Mouse (Mus musculus) hematopoietic stem cell, adult 5-6 weeks (primary cell): ENCODE measurements around the gene Trim66. TPM values are rescaled to one million over a fixed set of nuclear protein-coding genes. Genes with fewer than 3 reads are reported as not detected.

Experiments used
- ATAC-seq, 2 experiments: fragments of 125-278 bp in 1 of 2; replicated peaks in 1 of 2; 2 replicates each; pipeline ENCODE4 v1.8.0; 2016 to 2017; ENCODE audit warnings: inconsistent platforms in 2 of 2, mild to moderate bottlenecking in 2 of 2, moderate number of reproducible peaks in 2 of 2, low read depth in 1 of 2, moderate TSS enrichment in 1 of 2; ENCODE audit not compliant: low FRiP score in 2 of 2, poor library complexity in 2 of 2, severe bottlenecking in 2 of 2, insufficient read depth in 1 of 2, low TSS enrichment in 1 of 2
- total RNA-seq: library from RNA; stranded (forward); fragments of 172-1452, 232-1000 nt; gene quantifications from 2 replicates; pipeline ENCODE4 v1.2.3, GENCODE M21; 2017

The Trim66 gene
- total RNA-seq, 1 experiment from 2014 or later: 0.30 TPM

- 0 out of 4 replicates have a peak, but pooled peaks have one; percentile 30 to 31 for ATAC-seq
Observed at GRCm38 (mm10) chr7:109480765-109481197, 27.2 kb downstream of the Trim66 start.

- ATAC-seq: no peak
Observed at GRCm38 (mm10) chr7:109477926-109478325, 30.0 kb downstream of the Trim66 start.

DNA sequence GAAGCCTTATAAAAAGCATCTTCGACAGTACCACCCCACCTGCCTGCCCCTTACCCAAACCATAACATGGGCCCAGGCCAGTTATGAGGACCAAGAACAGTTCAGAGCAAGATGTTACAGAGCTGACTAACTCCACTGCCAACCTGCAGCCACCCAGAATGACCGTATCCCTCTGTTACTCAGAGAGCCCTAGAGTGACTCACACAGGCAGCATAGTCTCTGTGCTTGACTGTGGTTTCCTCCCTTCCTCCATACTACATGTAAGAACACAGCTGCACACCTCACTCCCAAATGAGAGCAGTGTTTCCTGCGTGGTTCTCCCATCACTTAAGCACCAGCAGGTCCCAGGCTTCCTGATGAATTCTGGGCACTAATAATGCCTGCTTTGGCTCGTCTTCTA lies 37.2 kb downstream of the Trim66 start:
- ATAC-seq: no peak

DNA sequence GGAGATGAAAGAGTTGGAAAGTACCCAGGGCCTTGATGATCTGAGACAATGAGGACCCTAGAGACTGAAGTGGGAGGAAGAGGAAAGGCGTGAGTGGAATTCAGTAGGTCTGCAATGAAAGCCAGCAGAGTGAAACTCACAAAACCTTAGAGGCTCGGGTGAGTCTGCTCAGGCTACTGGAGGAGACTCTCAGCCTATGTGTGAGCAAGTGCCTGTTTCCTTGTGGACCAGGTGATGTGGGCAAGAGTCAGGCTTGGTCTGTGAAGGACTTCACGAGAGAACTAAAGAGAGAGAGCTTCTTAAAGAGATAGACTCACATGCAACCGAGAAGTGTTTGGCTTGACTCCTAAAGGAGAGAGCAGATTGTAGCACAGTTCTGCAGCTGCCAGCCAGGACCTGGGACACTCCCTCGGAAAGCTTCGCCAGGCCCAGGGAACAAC lies 39.7 kb downstream of the Trim66 start:
- no peak for ATAC-seq

DNA sequence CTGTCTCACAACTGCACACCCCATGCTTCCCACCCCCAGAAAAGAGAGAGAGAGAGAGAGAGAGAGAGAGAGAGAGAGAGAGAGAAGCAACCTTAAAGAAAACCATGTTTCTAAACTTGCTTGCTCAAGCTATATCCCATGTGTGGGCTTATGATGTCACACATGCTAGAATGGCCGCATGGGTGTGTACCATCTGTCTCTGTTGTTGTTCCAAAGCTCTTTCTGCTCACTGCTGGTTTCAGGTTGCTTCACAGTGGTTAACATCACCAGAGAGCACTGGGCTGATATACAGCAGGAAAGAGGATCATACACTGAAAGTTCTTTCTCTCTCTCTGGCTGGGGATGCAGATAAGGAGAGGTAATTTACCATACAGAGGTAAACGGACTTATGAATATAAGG lies 40.3 kb downstream of the Trim66 start:
- ATAC-seq: no peak

DNA sequence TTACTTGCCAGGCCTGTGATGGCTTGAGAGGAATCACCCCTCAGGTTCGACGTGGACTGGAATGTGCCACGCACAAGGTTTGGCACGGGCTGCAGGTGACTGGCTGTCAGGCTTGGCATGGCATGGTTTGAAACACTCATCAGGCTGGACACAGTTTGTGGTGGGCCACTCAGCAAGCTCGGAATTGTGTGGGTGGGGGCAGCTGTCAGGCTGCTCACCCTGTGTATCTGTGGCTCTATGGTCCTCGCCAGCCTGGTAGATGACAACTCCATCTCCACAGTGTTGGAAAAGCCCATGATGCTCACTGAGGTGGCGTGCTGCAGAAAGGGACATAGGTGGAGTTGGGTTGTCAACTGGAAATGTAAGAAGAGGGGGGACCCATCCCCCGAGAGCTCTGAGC lies 47.2 kb downstream of the Trim66 start:
- ATAC-seq: no peak

- peak; percentile 35 to 71 for ATAC-seq
Observed at GRCm38 (mm10) chr7:109456563-109456962, 51.4 kb downstream of the Trim66 start.

- ATAC-seq: peak in 1 of 2 experiments; percentile 22; a peak in 2 of 4 replicates
Observed at GRCm38 (mm10) chr7:109455748-109456147, 52.2 kb downstream of the Trim66 start.

DNA sequence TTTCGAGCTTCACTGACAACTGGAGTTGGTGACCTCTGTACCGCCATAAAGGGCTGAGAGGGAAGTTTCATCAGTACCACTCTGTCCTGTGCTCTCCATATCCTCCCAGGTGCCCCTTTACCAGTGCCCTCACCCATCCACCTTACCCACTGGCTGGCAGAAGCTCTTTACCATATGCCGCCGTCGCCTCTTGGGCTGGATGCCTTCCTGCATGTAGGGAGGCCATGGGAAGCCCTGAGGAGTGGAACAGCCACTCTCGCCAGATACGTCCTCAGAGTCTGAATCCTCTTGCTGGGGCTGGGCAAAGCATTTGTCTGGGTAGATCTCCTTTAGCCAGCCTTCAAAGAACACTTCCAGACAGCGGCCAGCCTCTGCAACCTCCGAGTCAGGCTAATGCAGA lies 53.1 kb downstream of the Trim66 start:
- ATAC-seq: no peak

- ATAC-seq: no peak
Observed at GRCm38 (mm10) chr7:109448060-109448459, 59.9 kb downstream of the Trim66 start.

- peak; percentile 65 to 69; a peak in 3 of 4 replicates for ATAC-seq
Observed at GRCm38 (mm10) chr7:109445012-109445411, 62.9 kb downstream of the Trim66 start.

DNA sequence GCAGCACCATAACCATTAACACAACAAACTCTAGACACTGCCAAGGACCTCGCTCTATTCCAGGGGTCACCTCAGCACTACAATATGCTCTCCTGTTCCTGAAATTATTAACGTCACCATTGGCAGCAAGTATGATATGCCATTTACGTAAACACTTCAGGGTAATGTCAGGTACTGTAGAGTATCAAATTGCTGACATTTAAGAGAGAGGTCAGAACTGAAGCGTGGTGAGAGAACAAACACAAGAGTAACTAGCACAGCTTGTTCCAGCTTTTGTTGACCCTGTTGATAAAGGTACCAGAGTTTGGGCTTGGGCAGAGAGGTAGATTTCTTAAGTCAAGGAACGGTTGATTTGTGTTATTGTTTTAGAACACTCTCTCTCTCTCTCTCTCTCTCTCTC lies 65.2 kb downstream of the Trim66 start:
- no peak for ATAC-seq

DNA sequence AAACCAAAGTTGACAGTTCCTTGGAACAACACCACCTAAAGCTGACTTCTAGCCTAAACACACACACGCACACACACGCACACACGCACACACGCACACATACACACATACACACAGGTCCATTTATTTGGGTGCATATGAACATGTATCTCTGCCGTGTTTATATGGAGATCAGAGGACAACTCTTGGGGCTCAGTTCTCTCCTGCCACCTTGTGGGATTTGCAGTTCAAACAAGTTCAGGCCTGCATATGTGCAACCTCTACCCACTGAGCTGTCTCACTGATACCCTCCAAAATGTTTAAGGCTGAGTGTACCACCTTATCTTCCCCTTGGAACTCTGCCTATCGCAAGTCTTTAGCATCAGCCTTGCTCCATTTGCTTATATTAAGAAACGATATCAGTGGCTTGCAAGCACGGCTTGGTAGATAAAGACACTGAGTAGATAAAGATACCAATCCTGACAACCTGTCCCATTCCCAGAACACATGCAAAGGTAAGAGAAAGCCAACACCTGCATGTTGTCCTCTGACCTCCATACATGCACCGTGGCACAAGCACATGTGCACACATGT lies 67.2 kb downstream of the Trim66 start:
- no peak for ATAC-seq

GRCm38 (mm10) chr7:109438781-109439591 lies 68.9 kb downstream of the Trim66 start, which contains the start of gene Stk33:
Gene Stk33, minus strand, starts transcription at chr7:109439081.
- peak; percentile 35 to 61; a peak in 3 of 4 replicates for ATAC-seq

GRCm38 (mm10) chr7:109424422-109425159 lies 83.3 kb downstream of the Trim66 start:
- no peak for ATAC-seq

DNA sequence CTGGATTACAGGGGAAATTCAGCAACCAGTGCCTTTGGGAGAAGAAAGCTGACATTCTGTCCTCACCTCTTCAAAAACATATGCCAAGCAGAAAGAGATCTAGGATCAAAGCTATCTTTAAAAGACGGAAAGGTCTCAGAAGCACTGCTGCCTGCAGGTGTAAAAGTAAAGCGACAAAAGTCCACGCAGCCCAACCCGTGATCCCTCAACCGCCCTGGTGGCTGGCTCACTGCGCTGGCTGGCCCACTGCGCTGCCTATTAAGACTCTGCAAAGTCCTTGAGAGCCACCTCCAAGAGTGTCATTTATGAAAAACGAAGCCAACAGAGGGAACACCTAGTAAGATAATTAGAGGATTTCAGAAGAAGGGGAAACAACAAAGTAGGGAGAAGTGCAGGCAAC lies 85.1 kb downstream of the Trim66 start:
- no peak for ATAC-seq

DNA sequence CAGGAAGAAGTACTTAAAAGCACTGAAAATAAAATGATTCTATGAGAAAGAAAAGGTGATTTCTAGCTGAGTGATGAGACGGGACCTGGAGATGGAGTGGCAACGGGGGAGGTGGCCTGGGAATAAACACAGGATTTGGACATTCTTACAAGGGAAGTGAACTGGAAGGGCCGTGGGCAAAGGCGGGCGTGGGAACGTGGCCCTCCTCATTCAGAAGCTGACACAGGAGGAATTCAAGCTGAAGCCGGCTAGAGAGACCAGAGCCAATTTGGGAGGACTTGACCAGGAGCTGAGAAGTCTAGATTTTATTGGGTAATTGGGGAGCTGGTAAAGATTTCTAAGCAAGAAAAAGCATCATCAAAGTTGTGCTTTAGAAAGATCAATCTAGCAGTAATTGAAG lies 102.4 kb downstream of the Trim66 start:
- ATAC-seq: no peak

GRCm38 (mm10) chr7:109399299-109399698 lies 108.6 kb downstream of the Trim66 start:
- no peak for ATAC-seq
